Mouse (Mus musculus) mouse trophoblast stem cell (cell line): ENCODE measurements around the gene Gm28778.
"Not testable (repeated sequence)": the region's sequence is repeated elsewhere in the genome, so short reads cannot be mapped to it uniquely, and the experiment has no call there.

Experiments
- in situ Hi-C, 2 experiments: fragments of 300-500 bp; cut with MseI, MboI; formaldehyde crosslinking; loops; 2 replicates in 1 of 2; 3 replicates in 1 of 2; pipeline ENCODE4 v1.15.1; 2025

Gene Gm28778

DNA sequence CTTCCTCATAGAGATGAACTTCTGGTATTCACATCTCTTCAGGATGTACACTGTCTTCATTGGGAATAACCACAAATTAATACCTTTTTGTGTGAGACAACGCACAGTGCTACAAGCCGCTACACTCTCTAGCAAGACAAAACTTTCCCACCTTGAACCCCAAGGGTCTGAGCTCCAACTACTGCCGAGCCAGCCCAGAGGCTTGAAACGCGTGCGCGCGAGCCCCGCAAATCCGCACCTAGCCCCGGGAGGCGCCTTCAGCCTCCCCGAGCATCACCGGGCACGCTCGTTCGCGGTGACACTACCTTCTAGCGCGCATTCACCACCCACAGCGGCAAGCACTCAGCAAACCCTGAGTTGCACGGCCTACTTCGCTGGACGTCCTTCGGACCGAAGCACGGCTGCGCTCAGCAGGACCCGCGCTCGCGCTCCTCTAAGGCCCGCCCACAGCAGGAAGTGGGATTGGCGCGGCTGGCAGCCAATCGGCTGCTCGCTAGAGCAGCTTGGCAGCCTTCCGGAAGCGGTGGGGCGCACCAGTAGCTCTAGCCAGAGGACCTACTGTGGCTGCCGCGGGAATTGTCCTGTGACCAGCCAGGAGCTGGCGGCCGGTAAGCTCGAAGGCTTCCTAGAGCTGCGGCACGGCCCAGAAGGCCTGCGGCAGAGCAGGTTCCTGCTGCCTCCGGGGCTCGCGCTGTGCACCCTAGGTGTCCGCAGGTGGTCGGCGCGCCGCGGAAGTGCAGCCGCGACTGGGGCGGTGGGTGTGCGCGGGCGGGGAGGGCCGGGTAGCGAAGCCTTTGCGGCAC, at the start of gene Gm28778, which contains the start of the genes Pms1 and Ormdl1:
Gm28778 (plus strand) TSS at position 531 of the 803 bp plus-strand sequence.
Pms1 (minus strand) TSS at position 438 of the 803 bp plus-strand sequence.
Ormdl1 (plus strand) TSS at position 515 of the 803 bp plus-strand sequence.
- in situ Hi-C loops: no loop called here

DNA sequence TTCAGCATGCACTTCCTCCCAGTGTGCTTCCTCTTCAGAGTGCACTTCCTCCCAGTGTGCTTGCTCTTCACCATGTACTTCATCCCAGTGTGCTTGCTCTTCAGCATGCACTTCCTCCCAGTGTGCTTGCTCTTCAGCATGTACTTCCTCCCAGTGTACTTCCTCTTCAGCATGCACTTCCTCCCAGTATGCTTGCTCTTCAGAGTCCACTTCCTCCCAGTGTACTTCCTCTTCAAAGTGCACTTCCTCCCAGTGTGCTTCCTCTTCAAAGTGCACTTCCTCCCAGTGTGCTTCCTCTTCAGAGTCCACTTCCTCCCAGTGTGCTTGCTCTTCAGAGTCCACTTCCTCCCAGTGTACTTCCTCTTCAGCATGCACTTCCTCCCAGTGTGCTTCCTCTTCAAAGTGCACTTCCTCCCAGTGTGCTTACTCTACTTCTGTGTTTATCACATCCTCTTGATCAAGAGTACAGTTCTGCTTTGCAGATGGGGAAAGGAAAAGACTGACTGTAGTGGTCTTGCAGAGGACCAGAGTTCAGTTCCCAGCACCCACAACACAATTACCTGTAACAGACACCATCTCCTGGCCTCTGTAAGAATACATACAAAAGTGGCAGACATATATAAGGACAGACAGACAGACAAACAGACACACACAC, 31.8 kb upstream of the Gm28778 start:
- in situ Hi-C loops: not testable (repeated sequence)

DNA sequence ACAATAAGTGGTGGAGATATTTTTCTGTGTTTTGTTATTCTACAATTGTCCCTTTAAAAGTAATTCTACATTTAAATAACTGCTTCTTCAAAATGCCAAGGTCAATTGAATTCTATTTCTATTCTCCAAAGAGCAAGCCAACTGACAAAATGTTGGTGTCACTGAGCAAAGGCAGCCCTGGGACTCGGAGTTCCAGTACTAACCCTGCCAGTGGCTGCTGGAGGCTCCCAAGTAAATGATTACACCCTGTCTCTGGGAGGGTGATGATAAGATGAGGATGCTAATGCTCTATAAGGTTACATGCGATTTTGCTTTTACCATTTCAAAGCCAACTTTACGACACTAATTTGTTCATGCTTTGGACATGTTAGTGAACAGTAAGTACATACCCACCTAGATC, 27.0 kb upstream of the Gm28778 start:
- in situ Hi-C loops: no loop called here

- in situ Hi-C loops: no loop called here
Measured at GRCm38 (mm10) chr1:53272646-53273045, 24.3 kb upstream of the Gm28778 start.

DNA sequence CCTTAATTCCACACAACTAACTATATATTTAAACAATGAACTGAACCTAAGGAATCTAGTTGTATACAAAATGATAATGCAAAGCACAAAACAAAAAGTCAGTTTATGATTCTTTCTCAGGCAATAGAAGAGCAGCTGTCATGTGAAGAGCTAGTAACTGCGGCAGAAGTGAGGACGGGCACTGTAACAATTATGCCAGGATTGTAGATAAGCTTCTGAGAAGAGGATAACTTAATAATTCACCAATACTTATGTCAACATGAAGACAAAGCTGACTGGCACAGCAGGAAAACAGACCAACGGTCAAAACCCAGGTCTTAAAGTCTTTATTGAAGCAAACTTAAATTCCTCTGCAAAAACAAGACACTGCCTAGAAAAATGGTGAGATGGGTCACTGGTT, 5.7 kb upstream of the Gm28778 start:
- in situ Hi-C loops: no loop called here

- in situ Hi-C loops: no loop called here
Measured at GRCm38 (mm10) chr1:53300506-53300905, 3.6 kb downstream of the Gm28778 start.

DNA sequence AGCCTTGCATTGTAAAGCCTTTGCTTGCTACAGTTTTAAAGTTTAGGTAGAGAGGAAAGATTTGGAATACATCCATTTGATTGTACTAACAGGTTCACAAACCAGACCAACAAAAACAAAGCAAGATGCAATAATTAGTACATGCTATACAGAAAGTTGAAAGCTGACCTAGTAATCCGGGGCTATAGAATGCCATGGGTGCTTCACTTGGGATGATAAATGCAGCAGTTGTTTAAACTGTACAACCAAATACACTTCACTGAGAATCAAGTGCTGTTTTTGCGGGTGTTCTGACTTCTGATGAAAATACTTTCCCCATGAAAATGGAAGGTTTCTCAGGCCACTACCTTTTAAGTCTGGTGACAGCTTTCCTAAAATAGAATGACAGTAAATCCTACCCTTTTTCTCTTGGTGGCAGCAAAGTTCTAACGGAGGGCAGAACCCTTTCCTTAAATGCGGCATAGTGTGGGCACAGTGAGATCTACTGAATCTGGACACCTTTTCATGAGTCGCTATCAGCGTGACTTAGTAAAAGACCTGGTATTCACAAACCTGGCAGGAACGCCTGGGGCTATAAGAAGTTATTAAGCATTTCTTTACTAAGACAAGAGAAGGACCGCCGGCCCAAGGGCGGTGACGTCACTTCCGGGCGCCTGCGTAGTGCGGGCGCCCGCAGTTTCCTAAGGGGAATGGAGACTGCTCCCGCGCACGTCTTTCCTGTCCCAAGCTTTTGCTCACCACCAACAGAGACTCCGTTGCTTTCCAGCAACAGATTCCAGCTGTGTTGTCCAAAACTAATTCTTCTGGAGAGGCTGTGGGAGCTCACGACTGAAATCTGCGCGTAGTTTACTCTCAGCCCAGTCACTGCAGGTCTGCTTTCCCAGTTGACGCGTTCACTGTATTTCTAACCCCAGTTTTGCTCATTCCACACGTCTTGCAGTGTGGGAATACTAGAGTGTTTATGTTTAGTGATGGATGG, 16.4 kb downstream of the Gm28778 start, which contains the start of gene Osgepl1:
Osgepl1 (plus strand) TSS at position 636 of the 979 bp plus-strand sequence.
- in situ Hi-C loops: no loop called here

GRCm38 (mm10) chr1:53321662-53322344, 24.9 kb downstream of the Gm28778 start:
- in situ Hi-C loops: no loop called here

- in situ Hi-C loops: no loop called here
Measured at GRCm38 (mm10) chr1:53323254-53323653, 26.3 kb downstream of the Gm28778 start.

GRCm38 (mm10) chr1:53324277-53324676, 27.4 kb downstream of the Gm28778 start:
- in situ Hi-C loops: no loop called here

- in situ Hi-C loops: loop anchor here in 1 of 2 experiments (25.0 kb wide), 1 partner anchor 263 kb away; the partner anchor contains the start of gene Mstn
Measured at GRCm38 (mm10) chr1:53324827-53325494, 28.1 kb downstream of the Gm28778 start.

- in situ Hi-C loops: loop anchor here in 1 of 2 experiments (25.0 kb wide), 1 partner anchor 271 kb away; the partner anchor contains the start of gene Mstn
Measured at GRCm38 (mm10) chr1:53333527-53333926, 36.6 kb downstream of the Gm28778 start.

GRCm38 (mm10) chr1:53335465-53335864, 38.6 kb downstream of the Gm28778 start:
- in situ Hi-C loops: loop anchor here in 1 of 2 experiments (25.0 kb wide), 1 partner anchor 273 kb away; the partner anchor contains the start of gene Mstn

DNA sequence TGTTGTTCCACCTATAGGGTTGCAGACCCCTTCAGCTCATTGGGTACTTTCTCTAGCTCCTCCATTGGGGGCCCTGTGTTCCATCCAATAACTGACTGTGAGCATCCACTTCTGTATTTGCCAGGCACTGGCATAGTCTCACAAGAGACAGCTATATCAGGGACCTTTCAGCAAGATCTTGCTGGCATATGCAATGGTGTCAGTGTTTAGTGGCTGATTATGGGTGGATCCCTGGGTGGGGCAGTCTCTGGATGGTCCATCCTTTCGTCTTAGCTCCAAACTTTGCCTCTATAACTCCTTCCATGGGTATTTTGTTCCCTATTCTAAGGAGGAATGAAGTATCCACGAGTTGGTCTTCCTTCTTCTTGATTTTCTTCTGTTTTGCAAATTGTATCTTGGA, 40.5 kb downstream of the Gm28778 start:
- in situ Hi-C loops: loop anchor here in 1 of 2 experiments (25.0 kb wide), 1 partner anchor 275 kb away; the partner anchor contains the start of gene Mstn

DNA sequence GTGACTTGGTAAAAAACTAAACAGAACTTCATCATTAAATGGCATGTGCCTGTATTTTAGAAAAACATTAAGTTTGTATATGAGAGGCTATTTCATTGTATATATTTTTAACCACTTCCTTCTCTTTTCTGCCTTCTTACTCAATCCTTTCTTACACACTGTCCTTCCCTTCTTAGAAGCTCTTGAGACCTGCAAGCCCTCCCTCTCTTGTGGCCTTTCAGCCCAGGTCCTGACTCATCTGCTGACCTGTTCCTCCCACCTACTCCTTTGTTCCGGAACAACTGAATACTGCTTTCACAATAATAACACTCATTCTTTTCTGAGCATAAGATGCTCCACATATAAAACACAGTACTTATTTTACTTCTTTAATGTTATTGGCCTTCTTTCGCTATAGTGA, 44.2 kb downstream of the Gm28778 start:
- in situ Hi-C loops: loop anchor here in 1 of 2 experiments (25.0 kb wide), 1 partner anchor 279 kb away; the partner anchor contains the start of gene Mstn

DNA sequence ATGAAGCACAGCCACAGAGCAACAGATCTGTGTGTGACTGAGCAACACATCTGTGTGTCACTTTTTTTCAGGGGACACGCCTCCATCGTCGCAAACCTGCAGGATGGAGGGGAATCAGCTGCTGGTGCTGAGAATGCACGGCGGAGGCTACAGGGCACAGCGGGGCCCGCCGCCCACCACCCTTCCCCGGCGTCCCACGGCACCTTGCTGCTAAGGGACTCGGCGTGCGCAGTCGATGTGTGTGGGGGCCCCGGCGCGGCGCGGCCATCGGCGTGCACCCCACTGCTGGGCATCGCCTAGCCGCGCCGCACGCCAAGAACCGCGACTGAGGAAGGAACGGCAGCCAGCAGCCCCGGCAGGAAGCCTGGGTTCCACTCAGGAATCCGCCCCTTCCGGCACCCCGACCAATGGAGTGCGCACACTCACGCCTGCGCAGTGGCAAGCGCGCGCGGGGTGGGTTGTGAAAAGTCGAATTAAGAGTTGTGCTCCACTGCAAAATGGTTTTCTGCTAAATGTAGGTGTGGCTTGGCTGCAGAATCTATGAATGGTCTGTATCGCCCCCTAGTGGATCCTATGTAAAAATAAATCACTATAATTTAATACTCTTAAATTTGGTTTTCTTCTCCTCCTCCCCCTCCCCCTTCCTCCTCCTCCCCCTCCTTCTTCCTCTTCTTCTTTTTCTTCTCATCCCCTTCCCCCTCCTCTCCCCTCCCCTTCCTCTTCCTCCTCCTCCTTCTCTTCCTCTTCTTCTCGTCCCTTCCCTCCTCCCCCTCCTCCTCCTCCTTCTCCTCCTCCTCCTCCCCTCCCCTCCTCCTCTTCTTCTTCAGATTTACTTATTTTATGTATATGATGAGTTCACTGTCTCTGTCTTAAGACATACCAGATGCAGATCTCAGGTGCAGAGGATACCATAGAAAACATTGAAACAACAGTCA, 55.7 kb downstream of the Gm28778 start, which contains the start of the genes Asdurf, Gm28551 and Asnsd1:
Asdurf (minus strand) TSS at position 293 of the 935 bp plus-strand sequence.
Gm28551 (minus strand) TSS at position 341 of the 935 bp plus-strand sequence.
Asnsd1 (minus strand) TSS at position 426 of the 935 bp plus-strand sequence.
- in situ Hi-C loops: no loop called here

GRCm38 (mm10) chr1:53358988-53359387, 62.1 kb downstream of the Gm28778 start:
- in situ Hi-C loops: no loop called here
